Mouse (Mus musculus) left cerebral cortex, postnatal 10 days (tissue): ENCODE results near the gene Fbxw11. TPM values are rescaled to one million over a fixed set of nuclear protein-coding genes. Genes with fewer than 3 reads are reported as not detected.
"Not testable (repeated sequence)": the region's sequence is repeated elsewhere in the genome, so short reads cannot be mapped to it uniquely, and the experiment has no call there.

ENCODE experiments used
- DNase-seq, 2 experiments: peaks; one replicate each; pipeline ENCODE4 v3.0.0; 2021 to 2022; ENCODE audit warnings: low spot score in 2 of 2, mixed read lengths in 1 of 2; ENCODE audit errors: extremely low spot score in 1 of 2
- intact Hi-C: fragments of 180-260 bp; cut with DNase I; formaldehyde crosslinking; loops from one replicate; pipeline ENCODE4 v1.15.1; 2025
- total RNA-seq, 2 experiments: library from RNA; stranded (reverse); gene quantifications; 2 replicates each; pipeline ENCODE4 v1.2.3; 2021

Gene Fbxw11
- total RNA-seq, 2 experiments from 2014 or later, result 116 to 119 TPM

GRCm38 (mm10) chr11:32694322-32695003 is 51.9 kb downstream of the Fbxw11 start:
- intact Hi-C loops, result loop anchor here (5.0 kb wide), 1 partner anchor 242 kb away; no protein-coding TSS in a partner anchor
- DNase-seq, result not testable (repeated sequence)

GRCm38 (mm10) chr11:32696446-32697090 is 54.0 kb downstream of the Fbxw11 start:
- intact Hi-C loops, result loop anchor here (5.0 kb wide), 1 partner anchor 244 kb away; no protein-coding TSS in a partner anchor
- DNase-seq, result no peak

DNA sequence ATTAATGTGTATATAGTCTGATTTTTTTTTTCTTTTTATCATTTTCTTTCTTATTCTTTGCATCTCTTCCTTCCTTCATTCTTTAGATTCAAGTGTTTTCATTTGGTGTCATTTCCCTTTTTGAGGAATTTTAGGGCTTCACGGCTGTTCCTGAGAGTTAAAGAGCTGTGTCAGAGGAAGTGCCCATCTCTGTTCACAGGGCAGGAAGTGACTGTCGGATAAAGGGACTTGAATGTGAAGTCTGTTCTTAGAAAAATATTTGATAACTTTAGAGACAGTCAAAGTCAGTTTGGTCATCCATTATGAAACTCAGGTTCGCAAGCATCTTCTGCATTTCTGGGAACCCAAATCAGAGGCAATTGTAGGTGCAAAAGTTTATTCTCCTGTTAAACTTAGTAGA is 55.2 kb downstream of the Fbxw11 start:
- intact Hi-C loops, result loop anchor here (5.0 kb wide), 1 partner anchor 245 kb away; no protein-coding TSS in a partner anchor
- no peak for DNase-seq

- intact Hi-C loops, result loop anchor here (5.0 kb wide), 1 partner anchor 248 kb away; no protein-coding TSS in a partner anchor
- DNase-seq, result no peak
Measured at GRCm38 (mm10) chr11:32699913-32700493, 57.5 kb downstream of the Fbxw11 start.

- intact Hi-C loops, result no loop called here
- DNase-seq, result no peak
Measured at GRCm38 (mm10) chr11:32701566-32701965, 59.0 kb downstream of the Fbxw11 start.

DNA sequence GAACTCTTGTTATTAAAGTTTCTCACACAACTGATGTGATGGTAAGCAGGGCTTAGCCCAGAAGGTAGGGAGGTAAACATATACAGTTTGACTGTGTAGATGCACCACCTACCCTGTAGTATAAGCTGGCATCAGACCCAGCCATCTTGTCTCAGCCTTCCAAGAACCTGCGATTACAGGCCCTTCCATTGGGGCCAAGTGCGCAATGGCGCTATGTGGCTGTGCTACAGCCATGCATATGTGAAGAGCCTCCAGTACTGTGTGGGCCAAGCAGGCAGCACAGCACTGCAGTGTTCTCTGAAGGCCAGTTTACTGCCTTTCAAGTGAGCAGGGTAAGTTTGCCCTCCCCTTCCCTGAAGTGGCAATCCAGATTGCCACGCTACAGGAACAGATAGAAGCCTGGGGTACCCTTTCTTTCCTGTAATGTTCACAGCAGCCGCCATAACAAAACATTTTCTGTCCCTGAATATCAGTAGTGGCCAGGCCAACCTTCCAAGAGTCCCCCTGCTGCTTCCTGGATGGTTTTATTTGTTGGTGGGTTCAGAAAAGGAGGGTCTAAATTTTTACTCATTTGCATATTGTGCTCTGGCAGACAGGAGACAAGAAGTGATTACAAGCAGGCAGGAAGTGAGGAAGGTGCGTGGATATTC is 61.8 kb downstream of the Fbxw11 start:
- intact Hi-C loops, result no loop called here
- DNase-seq, result no peak

DNA sequence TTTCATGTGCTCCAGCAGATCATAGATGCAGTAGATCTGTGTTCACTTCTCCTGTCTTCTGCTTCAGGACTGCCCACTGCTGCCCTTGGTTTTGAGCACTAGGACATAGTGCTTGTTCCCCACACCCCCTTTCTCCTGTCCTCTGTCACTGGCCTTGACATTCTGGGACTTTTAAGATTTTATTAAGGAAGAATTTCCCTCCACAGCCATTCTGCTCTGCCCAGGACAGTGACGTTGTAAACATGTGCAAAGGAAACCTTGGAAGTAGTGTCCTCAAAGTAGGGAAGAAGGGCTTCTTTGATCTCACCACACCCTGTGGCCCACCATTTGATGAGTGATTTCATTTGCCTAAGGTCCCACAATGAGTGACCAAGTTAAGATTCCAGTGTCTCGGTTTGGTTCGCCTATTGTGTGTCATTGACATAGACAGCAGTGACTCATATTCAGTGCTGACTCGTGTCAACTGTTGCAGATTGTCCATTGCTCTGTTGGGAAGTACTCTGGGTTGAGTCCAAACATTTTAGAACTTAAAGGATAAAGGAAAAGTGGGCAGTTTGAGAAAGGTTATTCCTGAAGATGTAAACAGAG is 64.0 kb downstream of the Fbxw11 start:
- no peak for DNase-seq
- intact Hi-C loops, result loop anchor here (5.0 kb wide), 2 partner anchors 64 to 79 kb away; partner anchors contain the start of gene Fbxw11

- intact Hi-C loops, result loop anchor here (5.0 kb wide), 2 partner anchors 65 to 80 kb away; partner anchors contain the start of gene Fbxw11
- DNase-seq, result no peak
Measured at GRCm38 (mm10) chr11:32707481-32707880, 65.0 kb downstream of the Fbxw11 start.

- intact Hi-C loops, result loop anchor here (5.0 kb wide), 2 partner anchors 67 to 82 kb away; partner anchors contain the start of gene Fbxw11
- DNase-seq, result no peak
Measured at GRCm38 (mm10) chr11:32708739-32709501, 66.4 kb downstream of the Fbxw11 start.

- peak; percentile 28 to 72 for DNase-seq
- intact Hi-C loops, result loop anchor here (5.0 kb wide), 2 partner anchors 67 to 82 kb away; partner anchors contain the start of gene Fbxw11
Measured at GRCm38 (mm10) chr11:32709563-32709962, 67.0 kb downstream of the Fbxw11 start.

DNA sequence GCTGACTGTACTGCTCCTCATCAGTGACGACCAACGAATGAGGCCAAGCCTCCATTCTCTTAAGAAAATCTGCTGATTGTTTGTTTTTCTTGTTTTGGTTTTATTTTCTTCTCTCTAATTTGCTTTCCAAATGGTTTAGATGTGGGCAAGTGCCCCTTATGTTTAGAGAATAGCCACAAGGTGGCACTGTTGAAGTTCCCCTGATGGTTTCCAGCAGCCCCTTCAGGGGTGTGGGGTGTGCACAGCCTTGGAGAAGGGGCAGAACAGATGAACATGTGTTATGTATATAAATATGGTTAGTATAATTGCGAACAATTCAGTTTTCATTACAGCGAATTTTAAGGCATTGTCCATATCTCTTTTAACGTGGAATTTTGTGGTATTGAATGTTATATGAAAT is 71.7 kb downstream of the Fbxw11 start:
- DNase-seq, result peak in 1 of 2 experiments; percentile 40
- intact Hi-C loops, result loop anchor here (2.0 kb wide), 1 partner anchor 243 kb away; no protein-coding TSS in a partner anchor

DNA sequence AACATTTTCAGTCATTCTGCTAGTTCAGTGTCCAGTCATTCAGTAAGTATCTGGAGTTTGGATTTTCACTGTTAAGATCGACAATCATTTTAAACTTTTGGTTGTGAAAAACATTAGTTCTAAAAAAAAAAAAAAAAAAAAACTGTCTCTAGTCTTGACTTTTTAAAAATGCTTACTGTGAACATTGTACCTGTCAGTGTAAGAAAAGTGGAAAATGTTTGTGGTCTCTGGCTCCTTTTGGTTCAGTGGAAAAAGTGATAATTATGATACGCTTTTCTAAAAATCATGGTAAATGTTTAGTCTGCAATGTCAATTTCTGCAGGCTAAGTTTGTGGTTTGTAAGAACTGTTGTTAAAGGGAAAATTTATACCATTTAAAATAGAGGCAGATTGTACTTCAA is 72.4 kb downstream of the Fbxw11 start:
- intact Hi-C loops, result loop anchor here (2.0 to 5.0 kb wide), 2 partner anchors 242 to 432 kb away; partner anchors contain the start of gene Fgf18
- DNase-seq, result no peak

- intact Hi-C loops, result loop anchor here (2.0 to 5.0 kb wide), 2 partner anchors 241 to 432 kb away; partner anchors contain the start of gene Fgf18
- no peak for DNase-seq
Measured at GRCm38 (mm10) chr11:32715495-32715894, 73.0 kb downstream of the Fbxw11 start.

- intact Hi-C loops, result loop anchor here (2.0 to 5.0 kb wide), 2 partner anchors 241 to 431 kb away; partner anchors contain the start of gene Fgf18
- DNase-seq, result no peak
Measured at GRCm38 (mm10) chr11:32715970-32716369, 73.4 kb downstream of the Fbxw11 start.

DNA sequence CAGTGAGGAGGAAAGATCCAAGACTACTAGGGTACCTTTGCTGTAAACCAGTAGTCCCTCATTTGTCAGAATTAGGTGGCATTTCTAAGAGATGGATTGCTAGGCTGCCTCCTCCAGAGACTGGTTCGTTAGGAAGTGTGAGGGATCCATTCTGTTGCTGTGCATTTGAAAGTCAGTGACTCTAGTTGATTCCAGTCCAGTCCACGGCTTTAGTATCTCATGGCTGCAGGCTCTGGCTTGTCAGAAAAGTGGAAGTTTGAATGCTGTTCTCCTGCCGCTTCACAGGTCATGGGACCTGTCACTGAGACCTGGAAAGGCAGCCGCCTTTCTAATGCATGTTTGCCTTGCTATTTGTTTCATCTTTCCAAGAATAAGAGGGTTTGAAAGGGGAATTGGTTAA is 74.4 kb downstream of the Fbxw11 start:
- intact Hi-C loops, result loop anchor here (5.0 kb wide), 1 partner anchor 430 kb away; the partner anchor contains the start of gene Fgf18
- no peak for DNase-seq

GRCm38 (mm10) chr11:32717711-32718110 is 75.2 kb downstream of the Fbxw11 start:
- not testable (repeated sequence) for DNase-seq
- intact Hi-C loops, result loop anchor here (5.0 kb wide), 1 partner anchor 430 kb away; the partner anchor contains the start of gene Fgf18

- intact Hi-C loops, result loop anchor here (5.0 kb wide), 1 partner anchor 429 kb away; the partner anchor contains the start of gene Fgf18
- DNase-seq, result no peak
Measured at GRCm38 (mm10) chr11:32718371-32718770, 75.8 kb downstream of the Fbxw11 start.
